Mouse (Mus musculus): ENCODE results near the gene Inhbe.

DNA sequence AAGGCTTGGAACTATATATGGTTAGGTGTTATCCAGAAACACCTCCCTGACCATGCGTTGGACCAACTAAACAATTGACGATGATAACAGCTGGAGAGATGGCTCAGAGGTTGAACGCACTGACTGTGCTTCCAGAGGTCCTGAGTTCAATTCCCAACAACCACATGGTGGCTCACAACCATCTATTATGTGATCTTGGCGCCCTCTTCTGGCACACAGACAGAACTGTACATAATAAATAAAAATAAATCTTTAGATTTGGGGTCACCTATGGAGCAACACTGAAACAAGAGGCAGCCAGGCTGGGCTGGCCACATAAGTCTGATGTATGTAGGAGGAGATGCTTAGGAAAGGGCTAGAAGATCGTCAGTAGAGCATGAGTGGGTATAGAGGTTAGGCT lies 21.1 kb downstream of the Inhbe start:
- no peak for TF ChIP-seq ZC3H11A (IDR thresholded peaks at IDR 0.05; ENCODE audit: borderline replicate concordance, low read depth, low read length)
- TF ChIP-seq HCFC1 (IDR thresholded peaks at IDR 0.05; ENCODE audit: borderline replicate concordance, insufficient read depth, low read length) = no peak
- TF ChIP-seq CHD2 (IDR thresholded peaks at IDR 0.05; ENCODE audit: low read depth, low read length) = no peak
- TF ChIP-seq MAFK (IDR thresholded peaks at IDR 0.05; ENCODE audit: insufficient read depth, low read depth, low read length) = no peak
- no peak for TF ChIP-seq ZNF384 (IDR thresholded peaks at IDR 0.05; ENCODE audit: low read depth, low read length)
